Mouse (Mus musculus) layer of hippocampus, postnatal 14 days (tissue): Measurements from ENCODE around the gene Stn1. TPM values are rescaled to one million over a fixed set of nuclear protein-coding genes. Genes with fewer than 3 reads are reported as not detected.
A peak's percentile ranks its signal among the peaks of the same experiment; 100 is the strongest.

Source experiments
- DNase-seq, 2 experiments: peaks; one replicate each; pipeline ENCODE4 v3.0.0; 2021 to 2022; ENCODE audit warnings: low spot score in 2 of 2, mixed read lengths in 1 of 2
- total RNA-seq, 2 experiments: library from RNA; stranded (reverse); gene quantifications; 2 replicates each; pipeline ENCODE4 v1.2.3; 2021

The Stn1 gene
- total RNA-seq, 2 experiments from 2014 or later = 18.5 to 21.1 TPM

GRCm38 (mm10) chr19:47483346-47483745 is 54.0 kb downstream of the Stn1 start:
- DNase-seq = no peak

GRCm38 (mm10) chr19:47473453-47473852 is 63.9 kb downstream of the Stn1 start:
- DNase-seq = no peak

DNA sequence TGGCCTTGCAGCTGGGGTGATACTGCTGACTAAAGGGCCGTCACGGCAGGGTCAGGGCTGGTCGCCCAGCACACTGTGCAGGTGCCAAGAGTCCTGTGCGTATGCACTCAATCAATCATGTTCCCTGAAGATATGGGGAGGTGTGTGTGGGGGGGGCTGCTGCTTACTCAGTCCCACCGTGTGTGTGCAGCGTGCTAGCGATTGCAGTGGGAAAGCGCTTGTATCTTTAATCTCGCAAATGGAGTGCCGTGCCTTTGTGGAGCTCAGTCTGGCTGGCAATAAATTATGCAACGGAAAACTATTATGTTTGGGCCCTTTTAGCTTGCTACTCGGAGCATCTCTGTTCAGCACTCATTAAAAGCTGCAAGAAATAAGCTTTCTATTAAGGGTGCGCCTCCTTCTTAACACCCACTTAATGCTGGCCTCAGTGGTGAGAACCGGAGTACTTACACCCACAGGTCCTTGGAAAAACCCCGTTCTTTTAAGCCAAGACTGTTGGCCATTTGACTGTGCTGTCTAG is 64.4 kb downstream of the Stn1 start:
- DNase-seq = no peak

- DNase-seq = no peak
These were observed 65.5 kb downstream of the Stn1 start for GRCm38 (mm10) chr19:47471808-47472207.

DNA sequence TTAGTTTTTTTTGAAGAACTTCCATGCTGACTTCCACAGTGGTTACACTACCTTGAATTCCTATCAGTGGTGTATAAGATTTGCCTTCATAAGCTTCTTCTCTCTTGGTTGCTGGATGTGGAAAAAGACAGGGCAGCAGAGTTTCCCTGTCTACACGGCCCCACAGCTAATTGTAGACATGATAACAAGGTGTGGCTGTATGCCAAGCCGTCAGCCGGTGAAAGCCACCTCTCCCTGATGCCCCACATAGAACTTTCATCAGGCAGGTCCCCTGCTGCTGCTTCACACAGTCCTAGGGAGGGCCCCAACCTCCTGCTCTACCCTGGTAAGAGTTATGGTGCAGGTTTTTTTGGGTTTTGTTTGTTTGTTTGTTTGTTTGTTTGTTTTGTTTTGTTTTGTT is 68.6 kb downstream of the Stn1 start:
- DNase-seq = no peak

DNA sequence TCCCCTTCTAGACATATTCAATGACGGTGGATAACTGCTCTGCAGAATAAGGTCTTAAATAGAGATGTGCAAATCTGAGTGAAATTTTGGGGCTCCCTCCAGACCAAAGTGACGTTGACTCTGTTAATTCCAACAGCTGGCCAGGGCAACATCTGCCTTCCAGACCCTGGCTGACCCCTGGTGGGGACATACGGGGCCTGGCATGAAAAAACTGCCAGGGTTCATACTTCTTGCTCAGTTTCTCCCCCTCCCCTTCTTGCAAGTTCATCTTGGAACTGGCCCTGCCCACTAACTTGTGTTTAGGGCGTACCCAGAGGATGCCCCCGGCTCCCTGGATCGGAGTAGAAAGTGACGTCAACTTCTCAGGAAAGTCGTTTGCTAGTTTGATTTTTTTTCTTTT is 70.5 kb downstream of the Stn1 start:
- DNase-seq = no peak

GRCm38 (mm10) chr19:47465467-47465866 is 71.8 kb downstream of the Stn1 start:
- DNase-seq = no peak

DNA sequence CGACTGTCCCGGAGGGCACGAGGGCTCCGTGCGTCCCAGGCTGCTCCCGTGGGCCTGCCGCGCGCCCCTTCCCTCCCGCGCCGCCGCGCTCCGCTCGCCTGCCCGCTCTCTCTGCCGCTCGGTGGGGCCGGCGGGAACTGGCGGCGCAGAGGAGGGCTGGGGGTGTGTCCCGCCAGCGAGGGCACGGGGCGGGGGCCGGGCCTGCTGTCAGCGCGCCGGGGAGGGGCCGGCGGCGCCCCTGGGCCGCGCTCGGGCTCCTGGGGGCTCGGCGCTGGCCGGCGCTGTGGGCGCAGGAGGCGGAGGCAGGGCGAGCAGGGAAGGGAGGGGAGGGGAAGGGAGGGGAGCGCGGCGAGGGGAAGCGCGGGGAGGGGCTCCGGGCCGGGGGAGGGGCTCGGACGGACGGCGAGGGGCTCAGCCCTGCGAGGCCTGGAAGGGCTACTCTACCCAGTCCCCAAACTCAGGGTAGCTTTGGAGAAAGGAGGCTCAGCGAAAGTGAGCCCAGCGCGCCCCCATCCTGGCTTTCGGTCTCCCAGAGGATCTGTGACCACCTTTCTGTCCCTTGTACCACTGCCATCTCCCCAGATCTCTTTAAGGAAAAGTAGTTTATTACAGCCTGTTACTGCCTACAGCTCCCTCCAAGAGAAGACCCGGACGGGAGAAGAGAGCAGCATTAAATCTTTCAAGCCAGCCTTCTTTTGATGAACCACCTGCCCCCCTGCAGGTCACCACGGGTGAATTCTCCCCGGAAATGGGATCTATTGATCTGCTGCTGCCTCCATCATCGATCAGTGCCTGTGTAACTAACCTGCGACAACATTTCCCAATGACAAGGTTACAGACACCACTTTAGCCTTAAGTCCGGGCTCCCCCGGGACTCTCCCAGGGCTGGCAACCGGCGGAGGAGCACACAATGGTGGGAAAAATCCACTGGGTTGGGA is 72.7 kb downstream of the Stn1 start, which contains the start of gene Sh3pxd2a:
Gene Sh3pxd2a (minus strand): TSS at position 98 of the 938 bp plus-strand sequence.
- DNase-seq = no peak

- DNase-seq = peak; percentile 55 to 65
These were observed 73.5 kb downstream of the Stn1 start for GRCm38 (mm10) chr19:47463636-47464303.

- no peak for DNase-seq
These were observed 74.1 kb downstream of the Stn1 start for GRCm38 (mm10) chr19:47463206-47463605.

GRCm38 (mm10) chr19:47462725-47463124 is 74.6 kb downstream of the Stn1 start:
- no peak for DNase-seq

- no peak for DNase-seq
These were observed 75.5 kb downstream of the Stn1 start for GRCm38 (mm10) chr19:47461838-47462237.

DNA sequence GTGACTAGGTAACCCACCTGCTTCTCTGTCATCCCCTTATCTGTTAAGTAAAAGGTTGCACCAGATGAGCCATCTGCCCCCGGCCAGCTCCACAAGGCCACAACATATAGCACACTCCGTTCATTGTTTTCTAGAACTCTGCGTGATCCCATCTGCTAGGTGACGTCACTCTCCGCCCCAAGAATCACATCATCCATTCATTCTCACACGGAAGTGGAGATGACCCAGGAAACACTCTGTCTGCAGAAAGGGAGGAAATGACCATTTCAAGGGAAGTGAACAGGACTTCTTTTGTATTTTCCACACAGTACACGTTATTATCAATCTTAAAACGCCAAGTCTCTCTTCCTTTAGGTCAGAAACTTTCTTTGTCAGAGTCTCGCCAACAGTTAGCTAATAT is 75.9 kb downstream of the Stn1 start:
- DNase-seq = no peak

- DNase-seq = no peak
These were observed 77.0 kb downstream of the Stn1 start for GRCm38 (mm10) chr19:47460120-47460960.

DNA sequence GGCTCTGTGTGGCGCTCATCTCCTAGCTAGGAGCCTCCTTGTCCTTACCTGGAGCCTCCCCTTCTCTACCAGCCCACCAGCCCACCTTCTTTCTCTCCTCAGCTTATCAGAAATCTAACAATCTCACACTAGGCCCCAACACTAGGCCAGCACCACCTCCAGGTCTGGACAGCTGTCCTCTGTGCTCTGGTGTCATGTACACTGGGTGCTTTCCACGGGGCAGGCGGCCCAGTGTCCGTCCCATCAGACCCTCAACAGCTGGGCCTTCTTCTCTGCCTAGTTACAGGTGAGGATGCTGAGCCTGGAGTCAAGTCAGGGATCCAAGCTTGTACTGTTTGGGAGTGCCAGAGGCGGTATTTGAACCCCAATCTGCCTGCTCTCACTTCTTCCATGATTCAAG is 78.1 kb downstream of the Stn1 start:
- DNase-seq = no peak

DNA sequence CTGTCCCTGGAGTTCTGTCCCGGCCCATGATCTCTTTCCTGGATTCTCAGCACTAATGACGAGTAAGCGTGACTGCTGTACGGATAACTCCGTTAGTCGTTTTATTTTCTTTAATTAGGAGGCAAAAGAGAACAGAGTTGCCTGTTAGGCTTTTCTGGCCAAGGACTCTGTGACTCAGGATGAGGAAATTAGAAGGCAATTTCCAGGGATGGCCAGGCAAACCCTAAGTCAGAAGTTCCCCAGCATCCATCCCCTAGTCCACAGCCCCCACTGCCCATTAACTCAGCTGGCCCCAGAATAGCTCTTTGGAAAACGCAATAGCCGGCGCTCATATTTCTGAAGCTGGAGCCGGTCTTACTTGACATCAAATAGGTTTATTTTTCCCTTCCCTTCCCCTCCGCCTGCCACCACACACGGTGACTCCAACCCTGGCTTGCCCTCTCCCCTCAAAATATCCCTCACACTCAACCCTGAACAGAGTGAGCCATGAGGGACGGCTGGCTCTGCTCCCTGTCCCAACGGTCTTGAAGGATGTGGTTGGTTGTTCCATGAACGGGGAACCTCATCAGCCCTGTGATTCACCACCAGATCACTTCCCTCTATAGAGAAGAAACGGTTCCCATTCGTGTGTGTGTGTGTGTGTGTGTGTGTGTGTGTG is 78.7 kb downstream of the Stn1 start:
- no peak for DNase-seq

DNA sequence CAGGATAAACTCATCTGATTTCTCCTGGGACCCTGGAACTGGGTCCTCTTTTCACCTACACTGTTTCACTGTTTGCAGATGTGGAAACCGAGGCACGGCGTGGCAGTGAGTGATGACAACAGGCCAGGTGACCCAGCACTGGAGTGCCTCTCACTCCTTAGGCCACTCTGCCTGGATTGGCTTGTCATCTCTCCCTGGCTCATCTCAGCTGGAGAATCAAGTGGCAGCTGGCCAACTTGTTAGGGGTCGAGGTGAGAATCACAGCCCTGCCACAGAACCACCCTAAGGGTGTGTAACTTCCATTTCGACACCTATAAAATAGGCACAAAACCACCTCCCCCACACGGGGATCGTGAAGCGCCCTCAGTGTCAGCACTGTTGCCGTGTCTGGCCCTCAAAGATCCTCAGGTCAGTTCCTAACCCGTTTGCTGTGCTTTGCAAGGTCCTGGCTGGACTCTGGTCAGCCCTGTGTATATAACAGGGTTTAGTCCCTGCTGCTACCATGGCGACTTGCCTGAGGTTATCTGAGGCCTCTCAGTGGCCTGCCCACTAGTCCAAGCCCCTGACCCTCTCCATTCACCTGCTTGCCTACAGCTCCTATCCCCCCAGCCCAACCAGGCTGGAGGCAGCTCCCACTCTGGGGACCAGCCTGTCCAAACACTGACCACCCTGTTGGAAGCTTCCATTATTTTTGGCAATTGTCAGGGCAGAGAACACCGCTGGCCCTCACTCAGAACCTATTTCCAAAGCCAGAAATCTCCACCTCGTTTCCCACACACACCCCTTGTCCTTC is 79.4 kb downstream of the Stn1 start:
- DNase-seq = no peak

DNA sequence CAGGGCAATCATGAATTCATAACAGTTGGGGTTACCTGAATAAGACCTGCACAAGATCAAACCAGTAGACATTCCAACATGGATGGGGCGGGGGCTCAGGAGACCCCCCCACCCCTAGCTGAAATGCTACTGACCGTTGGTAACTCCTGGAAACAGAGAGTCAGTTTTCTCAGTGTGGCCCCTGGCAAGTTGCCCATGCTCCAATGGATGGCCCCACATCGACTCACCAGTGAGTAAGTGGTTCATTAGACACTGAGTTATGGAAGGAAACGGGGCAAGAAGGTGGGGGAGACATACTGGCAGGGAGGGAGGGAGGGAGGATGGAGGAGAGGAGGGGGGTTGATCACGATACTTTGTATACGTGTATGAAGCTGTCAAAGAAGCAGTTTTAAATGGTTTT is 81.3 kb downstream of the Stn1 start:
- no peak for DNase-seq

DNA sequence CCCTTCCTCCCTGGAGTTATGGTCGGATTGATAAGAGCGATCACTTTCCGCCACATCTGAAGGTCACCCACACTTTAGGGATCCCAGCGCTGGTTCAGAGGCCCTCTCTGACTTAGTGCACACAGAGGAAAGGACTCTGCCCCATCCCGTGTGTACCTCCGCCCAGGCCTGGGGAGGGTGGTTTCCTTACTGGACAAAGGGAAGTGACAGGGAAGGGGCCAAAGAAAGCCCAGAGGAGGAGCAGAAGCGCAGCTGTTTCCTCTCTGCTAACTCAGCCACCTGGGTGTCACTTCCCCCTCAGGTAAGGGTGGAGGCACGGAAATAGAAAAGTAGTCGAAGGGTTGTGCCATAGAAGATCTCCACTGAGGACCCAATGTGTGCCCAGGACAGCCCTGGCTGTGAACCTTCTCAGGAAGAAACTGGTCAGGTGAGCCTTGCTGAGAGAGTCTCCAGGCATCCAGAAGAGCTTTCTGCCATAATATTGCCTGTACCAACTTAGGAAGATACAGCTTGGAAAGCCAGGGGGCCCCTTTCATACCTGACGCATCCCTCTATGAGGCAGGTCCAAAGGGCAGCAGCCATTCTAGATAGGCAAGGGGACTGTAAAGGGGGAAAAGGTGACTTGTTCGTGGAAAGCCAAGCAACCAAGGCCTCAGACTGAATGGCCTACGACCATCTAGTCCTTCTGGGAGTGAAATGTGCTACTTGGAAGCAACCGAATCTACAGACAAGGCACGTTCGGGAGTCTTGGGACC is 82.1 kb downstream of the Stn1 start:
- DNase-seq = no peak
